Mouse (Mus musculus): Measurements from ENCODE around the gene Zfp420.

- no peak for TF ChIP-seq CTCF (IDR thresholded peaks at IDR 0.05; ENCODE audit: control insufficient read depth, insufficient read depth, insufficient replicate concordance, low read depth, low read length)
- 0 out of 2 replicates have a peak, but pooled peaks have one; percentile 29 for TF ChIP-seq POLR2A (IDR thresholded peaks at IDR 0.05; ENCODE audit: control insufficient read depth, low read depth, low read length)
Measured at GRCm38 (mm10) chr7:29853219-29853842, 6.4 kb upstream of the Zfp420 start, which contains the start of gene Zfp940.

All from testis, adult 2 months (tissue).